Mouse (Mus musculus) layer of hippocampus, postnatal 36 days (tissue): Measurements from ENCODE around the gene Gm21981. TPM values are rescaled to one million over a fixed set of nuclear protein-coding genes. Genes with fewer than 3 reads are reported as not detected.
"Not testable (repeated sequence)": the region's sequence is repeated elsewhere in the genome, so short reads cannot be mapped to it uniquely, and the experiment has no call there.

Experiments used
- DNase-seq, 2 experiments: peaks; one replicate each; pipeline ENCODE4 v3.0.0; 2022
- total RNA-seq, 2 experiments: library from RNA; stranded (reverse); gene quantifications; 2 replicates each; pipeline ENCODE4 v1.2.3; 2021

Gm21981 gene
- total RNA-seq, 2 experiments from 2014 or later: 3.3 to 3.4 TPM

DNA sequence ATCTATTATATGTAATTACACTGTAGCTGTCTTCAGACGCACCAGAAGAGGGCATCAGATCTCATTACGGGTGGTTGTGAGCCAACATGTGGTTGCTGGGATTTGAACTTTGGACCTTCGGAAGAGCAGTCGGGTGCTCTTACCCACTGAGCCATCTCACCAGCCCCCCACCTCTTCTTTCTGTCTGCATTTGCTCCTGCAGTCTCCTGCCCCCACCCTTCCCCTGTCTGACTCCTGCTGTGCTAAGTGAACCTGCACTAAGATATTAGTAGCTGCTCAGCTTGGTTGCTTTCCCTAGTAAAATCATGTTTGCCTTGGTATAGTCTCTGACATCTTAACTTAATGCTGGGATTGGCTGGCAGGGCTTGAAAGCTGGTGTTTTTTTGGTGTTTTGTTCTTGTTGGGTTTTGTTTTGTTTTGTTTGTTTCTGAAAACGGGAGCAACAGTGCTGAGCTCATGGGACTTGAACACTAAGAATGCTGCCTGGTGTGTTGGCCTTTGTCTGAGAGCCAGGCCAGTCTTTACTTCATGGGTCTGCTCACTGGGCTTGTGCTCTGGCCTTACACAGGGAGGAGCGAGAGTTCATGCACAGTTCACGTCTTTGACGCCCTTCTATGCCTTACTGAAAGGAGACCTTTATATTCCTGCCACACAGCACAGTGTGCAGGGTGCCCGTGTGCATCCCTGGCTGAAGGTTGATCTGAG, 31.1 kb downstream of the Gm21981 start:
- no peak for DNase-seq

GRCm38 (mm10) chr17:47658741-47659243, 35.5 kb downstream of the Gm21981 start:
- no peak for DNase-seq

DNA sequence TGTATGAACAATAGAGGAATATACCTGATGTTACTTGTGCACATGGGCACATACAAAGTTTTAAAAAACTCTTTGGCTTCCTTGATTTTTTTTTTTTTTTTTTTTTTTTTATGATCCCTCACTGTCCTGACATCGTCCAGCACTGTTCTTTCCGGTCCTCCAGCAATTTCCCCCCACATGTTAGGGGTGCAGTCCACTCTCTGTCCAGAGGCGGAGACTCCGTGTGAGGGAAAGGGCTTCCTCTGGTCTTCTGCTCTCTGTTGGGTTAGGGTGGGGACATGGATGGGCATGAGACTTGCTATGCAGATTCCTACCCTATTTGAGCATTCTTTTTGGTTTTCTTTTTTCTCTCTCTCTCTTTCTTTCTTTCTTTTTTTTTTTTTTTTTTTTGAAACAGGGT, 36.4 kb downstream of the Gm21981 start:
- no peak for DNase-seq

GRCm38 (mm10) chr17:47655697-47656096, 38.6 kb downstream of the Gm21981 start:
- DNase-seq: no peak

DNA sequence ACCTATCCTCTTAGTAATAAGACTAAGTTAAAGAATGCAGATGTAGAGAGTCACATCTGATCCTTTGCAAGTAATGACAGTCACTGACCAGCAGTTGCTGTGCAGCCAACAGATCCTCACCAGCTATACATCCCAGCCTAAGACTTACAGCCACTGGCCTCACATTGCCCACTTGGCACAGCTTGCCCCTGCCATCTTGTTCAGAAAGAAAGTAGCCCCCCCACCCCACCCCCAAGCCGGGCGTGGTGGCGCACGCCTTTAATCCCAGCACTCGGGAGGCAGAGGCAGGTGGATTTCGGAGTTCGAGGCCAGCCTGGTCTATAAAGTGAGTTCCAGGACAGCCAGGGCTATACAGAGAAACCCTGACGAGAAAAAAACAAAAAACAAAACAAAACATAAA, 39.9 kb downstream of the Gm21981 start:
- not testable (repeated sequence) for DNase-seq

- no peak for DNase-seq
These were observed 42.3 kb downstream of the Gm21981 start for GRCm38 (mm10) chr17:47651953-47652352.

- DNase-seq: no peak
These were observed 45.3 kb downstream of the Gm21981 start for GRCm38 (mm10) chr17:47648966-47649365.

DNA sequence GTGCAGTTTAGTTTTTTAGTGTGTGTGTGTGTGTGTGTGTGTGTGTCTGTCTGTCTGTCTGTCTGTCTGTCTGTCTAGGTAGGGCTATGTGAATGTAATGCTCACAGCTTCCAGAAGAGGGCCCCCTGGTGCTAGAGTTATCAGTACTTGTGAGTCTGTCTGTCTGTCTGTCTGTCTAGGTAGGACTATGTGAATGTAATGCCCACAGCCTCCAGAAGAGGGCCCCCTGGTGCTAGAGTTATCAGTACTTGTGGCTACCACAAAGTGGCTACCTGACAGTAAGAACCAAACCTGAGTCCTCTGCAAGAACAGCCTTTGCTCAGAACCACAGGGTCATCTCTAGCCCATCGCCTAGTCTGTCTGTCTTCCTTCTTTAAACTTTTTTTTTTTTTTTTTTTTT, 47.6 kb downstream of the Gm21981 start:
- DNase-seq: peak in 1 of 2 experiments; percentile 22

DNA sequence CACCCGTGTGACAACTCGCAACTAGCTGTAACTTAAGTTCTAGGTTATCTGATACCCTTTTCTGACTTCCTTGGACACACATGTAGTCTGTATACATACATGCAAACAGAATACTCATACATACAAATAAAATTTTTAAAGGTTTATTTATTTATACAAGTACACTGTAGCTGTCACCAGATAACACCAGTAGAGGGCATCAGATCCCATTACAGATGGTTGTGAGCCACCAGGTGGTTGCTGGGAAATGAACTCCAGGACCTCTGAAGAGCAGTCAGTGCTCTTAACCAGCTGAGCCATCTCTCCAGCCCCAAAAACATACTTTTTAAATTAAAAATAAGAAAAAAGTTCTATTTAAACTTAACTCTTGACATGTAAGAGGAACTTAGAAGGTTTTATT, 51.3 kb downstream of the Gm21981 start:
- no peak for DNase-seq

Other genes with a start within 250 kb of the Gm21981 start
- gene Taf8, start 192.2 kb downstream of the Gm21981 start, total RNA-seq: 10 to 100 TPM; 20.9 to 22.3 TPM
- 10 to 100 TPM; 35.2 to 44.3 TPM for gene Ccnd3, start 189.4 kb downstream of the Gm21981 start, total RNA-seq
- 10 to 100 TPM; 17.2 to 18.3 TPM for gene Bysl, start 83.0 kb downstream of the Gm21981 start, total RNA-seq
- 10 to 100 TPM; 34.1 to 40.4 TPM for gene Med20, start 82.9 kb downstream of the Gm21981 start, total RNA-seq
- gene Gm20517, start 82.9 kb downstream of the Gm21981 start, total RNA-seq: 1 to 10 TPM; 5.3 to 5.4 TPM
- 10 to 100 TPM; 10.5 to 11.5 TPM for gene Usp49, start 63.8 kb downstream of the Gm21981 start, total RNA-seq
- 100 to 1,000 TPM; 192 to 223 TPM for gene Tomm6, start 6.1 kb downstream of the Gm21981 start, total RNA-seq
- 10 to 100 TPM; 24.2 to 25.9 TPM for gene Frs3, start 5.4 kb downstream of the Gm21981 start, total RNA-seq
- gene Prickle4, start 281 bp upstream of the Gm21981 start, total RNA-seq: 1 to 10 TPM; 3.9 to 4.4 TPM
- not detected for gene Pgc, start 32.4 kb upstream of the Gm21981 start, total RNA-seq
- gene Tfeb, start 42.6 kb upstream of the Gm21981 start, total RNA-seq: 10 to 100 TPM; 11.5 to 13.9 TPM
- under 1 TPM; 0.40 to 0.91 TPM for gene Mdfi, start 140.2 kb upstream of the Gm21981 start, total RNA-seq
- 10 to 100 TPM; 44.0 to 45.7 TPM for gene Foxp4, start 230.2 kb upstream of the Gm21981 start, total RNA-seq